Mouse (Mus musculus): ENCODE data around the gene Impg2.

- TF ChIP-seq SMC3 (IDR thresholded peaks at IDR 0.05; ENCODE audit: low read depth, low read length): no peak
- TF ChIP-seq CTCF (IDR thresholded peaks at IDR 0.05 in 2 of 3, conservative IDR thresholded peaks at IDR 0.05 in 1 of 3; ENCODE audit: control insufficient read depth in 1 of 3, insufficient read depth in 1 of 3, low read depth in 2 of 3, low read length in 3 of 3, poor library complexity in 1 of 3, severe bottlenecking in 1 of 3): no peak
- TF ChIP-seq ETS1 (IDR thresholded peaks at IDR 0.05; ENCODE audit: low read depth, low read length): no peak
- no peak for TF ChIP-seq EP300 (IDR thresholded peaks at IDR 0.05; ENCODE audit: low read depth in 1 of 2, low read length in 2 of 2)
- TF ChIP-seq UBTF (IDR thresholded peaks at IDR 0.05; ENCODE audit: borderline replicate concordance, insufficient read depth, low read depth, low read length): no peak
- TF ChIP-seq POLR2A (IDR thresholded peaks at IDR 0.05; ENCODE audit: control insufficient read depth in 1 of 2, insufficient read depth in 1 of 2, low read depth in 1 of 2, low read length in 2 of 2, poor library complexity in 1 of 2): no peak
- no peak for TF ChIP-seq POLR2AphosphoS2 (IDR thresholded peaks at IDR 0.05; ENCODE audit: low read length)
- TF ChIP-seq ZNF384 (IDR thresholded peaks at IDR 0.05; ENCODE audit: low read depth, low read length): no peak
- no peak for TF ChIP-seq TAL1 (IDR thresholded peaks at IDR 0.05; ENCODE audit: low read length)
- no peak for TF ChIP-seq SIN3A (IDR thresholded peaks at IDR 0.05; ENCODE audit: low read length)
- TF ChIP-seq MAFK (IDR thresholded peaks at IDR 0.05; ENCODE audit: borderline replicate concordance, low read depth, low read length): no peak
- no peak for TF ChIP-seq MEF2A (IDR thresholded peaks at IDR 0.05; ENCODE audit: extremely low read depth, insufficient replicate concordance, low read depth, low read length, poor library complexity, severe bottlenecking)
These were observed 74.9 kb downstream of the Impg2 start for GRCm38 (mm10) chr16:56279060-56279459.
